Mouse (Mus musculus) stomach, postnatal 0 days (tissue): ENCODE results near the gene Khdrbs1.
A peak's percentile ranks its signal among the peaks of the same experiment; 100 is the strongest.

ENCODE experiments used
- CTCF ChIP-seq: IDR thresholded peaks from 2 replicates; pipeline ENCODE4 v1.5.1; 2016; ENCODE audit warnings: antibody characterized with exemption, low read depth, mild to moderate bottlenecking, moderate library complexity
- EP300 ChIP-seq: optimal IDR thresholded peaks from 2 replicates; pipeline ENCODE3; 2016; ENCODE audit warnings: antibody characterized with exemption

- TF ChIP-seq CTCF (no peak), EP300 (peak; percentile 83)
Measured at GRCm38 (mm10) chr4:129742232-129743009, at the start of gene Khdrbs1.
